Mouse (Mus musculus) thymus, postnatal 0 days (tissue): Measurements from ENCODE around the gene Phxr2. TPM values are rescaled to one million over a fixed set of nuclear protein-coding genes. Genes with fewer than 3 reads are reported as not detected.
A peak's percentile ranks its signal among the peaks of the same experiment; 100 is the strongest.

ENCODE experiments used
- DNase-seq: peaks from one replicate; pipeline ENCODE4 v3.0.0-alpha.2; 2015; ENCODE audit warnings: low spot score
- polyA plus RNA-seq: library from polyadenylated mRNA; unstranded; fragments of >200 nt; fragmentation: Nextera tagmentation; extraction: Ambion mirVana; gene quantifications from 2 replicates; pipeline ENCODE4 v1.2.1, GENCODE M21; 2015

Phxr2 gene
- polyA plus RNA-seq, 1 experiment from 2014 or later = 0.43 TPM

DNA sequence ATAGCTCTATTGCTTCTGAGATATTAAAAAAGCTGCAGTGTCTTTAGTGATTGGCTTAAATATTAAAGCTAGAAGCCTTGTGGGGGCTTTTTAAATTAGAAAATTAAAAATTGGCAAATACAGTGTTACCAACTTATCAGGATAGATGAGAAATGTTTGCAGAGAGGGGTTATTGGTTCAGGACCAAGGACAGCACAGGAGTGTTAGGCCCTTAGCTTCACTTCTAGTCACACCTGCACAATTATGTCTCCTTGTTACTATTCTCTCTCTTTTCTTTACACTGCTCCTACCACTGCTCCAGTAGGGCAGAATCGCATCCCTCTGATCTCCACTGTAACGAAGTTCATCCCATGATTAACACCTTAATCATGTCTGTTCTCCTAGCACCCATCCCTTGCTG lies 31.0 kb downstream of the Phxr2 start:
- DNase-seq = no peak

GRCm38 (mm10) chr10:99093364-99093763 lies 32.8 kb downstream of the Phxr2 start:
- DNase-seq = no peak

DNA sequence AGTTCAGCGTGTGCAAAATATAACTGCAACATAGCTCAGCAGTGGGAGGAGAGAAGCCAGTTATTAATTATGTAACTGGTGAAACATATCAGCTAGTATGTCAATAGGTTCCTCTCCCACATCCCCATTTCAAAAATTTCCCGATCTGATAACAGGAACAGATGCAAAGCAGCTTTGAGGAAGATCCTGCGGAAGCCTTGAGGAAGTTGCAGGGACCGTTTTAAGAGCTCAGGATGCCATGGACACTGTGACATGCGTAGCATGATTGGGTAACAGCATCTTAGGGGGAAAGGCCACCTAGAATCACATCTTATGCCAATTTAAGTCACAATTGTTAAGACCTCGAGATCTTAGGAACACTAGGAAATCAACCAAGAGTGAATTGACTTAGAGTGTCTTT lies 36.2 kb downstream of the Phxr2 start:
- DNase-seq = no peak

- no peak for DNase-seq
These were observed 40.1 kb downstream of the Phxr2 start for GRCm38 (mm10) chr10:99086029-99086428.

GRCm38 (mm10) chr10:99085240-99085587 lies 40.9 kb downstream of the Phxr2 start:
- DNase-seq = no peak

DNA sequence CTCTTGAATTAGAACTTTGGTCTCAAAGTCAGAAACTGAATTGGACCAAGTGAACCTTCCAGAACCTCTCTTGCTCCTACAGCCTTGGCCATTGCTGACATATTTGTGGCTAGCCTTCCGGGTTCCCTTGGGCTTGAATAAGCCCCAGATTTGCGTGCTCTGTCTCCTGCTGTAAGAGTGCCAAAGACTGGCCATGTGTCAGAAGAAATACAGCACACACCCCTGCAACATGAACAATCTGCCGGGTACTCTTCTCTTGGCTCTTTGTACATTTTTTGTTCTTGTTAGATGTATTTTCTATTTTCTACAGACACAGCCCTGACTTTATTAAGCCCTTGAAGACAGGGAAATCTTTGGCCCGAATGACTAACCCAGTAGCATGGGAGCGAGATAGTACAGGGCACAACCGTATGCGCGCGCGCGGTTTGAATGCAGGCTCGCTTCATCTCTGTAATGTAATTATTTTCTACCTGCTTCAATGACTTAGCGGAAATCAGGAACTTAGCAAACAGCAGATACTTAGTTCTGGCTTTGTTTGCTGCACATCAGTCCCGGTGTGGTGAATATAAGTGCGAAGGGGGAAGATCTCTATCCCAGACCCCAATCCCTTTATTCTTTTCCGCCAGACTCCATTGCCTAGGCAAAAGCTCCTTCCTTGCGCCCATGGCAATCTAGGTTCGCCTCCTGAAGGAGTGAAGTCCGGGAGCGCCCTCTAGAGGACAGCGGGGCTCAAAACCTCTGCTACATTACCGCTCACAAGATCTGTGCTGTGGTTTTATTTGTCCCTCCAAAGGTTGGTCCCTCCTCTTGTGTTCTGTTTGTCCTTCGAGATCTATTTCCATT lies 41.5 kb downstream of the Phxr2 start:
- DNase-seq = peak; percentile 84

DNA sequence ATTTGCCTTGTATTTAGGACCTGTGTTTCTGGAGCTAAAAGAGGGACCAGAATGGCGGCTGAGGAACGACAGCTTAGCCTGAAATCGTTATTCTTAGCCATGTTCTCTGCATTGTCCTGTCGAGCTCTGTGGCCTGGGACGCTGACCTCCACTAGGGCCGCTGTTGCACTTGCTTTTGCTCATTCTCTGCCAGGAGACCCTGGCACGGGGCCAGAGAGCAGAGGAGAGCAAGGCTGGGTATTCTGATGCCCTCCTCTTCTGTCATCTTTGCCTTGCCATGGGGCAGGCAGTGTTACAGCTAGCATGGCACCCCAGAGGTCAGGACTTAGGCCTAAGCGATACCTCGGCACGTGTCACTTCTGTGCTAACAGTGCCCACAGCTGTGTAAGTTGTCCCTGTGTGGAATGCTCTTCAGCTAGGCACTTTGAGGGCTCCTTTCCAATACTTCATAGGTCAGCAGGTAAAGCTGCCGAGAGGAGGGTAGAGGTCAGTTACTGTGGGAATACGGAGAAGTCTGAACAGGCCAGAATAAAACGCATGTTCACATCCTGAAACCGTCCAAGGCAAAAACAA lies 42.6 kb downstream of the Phxr2 start:
- no peak for DNase-seq

DNA sequence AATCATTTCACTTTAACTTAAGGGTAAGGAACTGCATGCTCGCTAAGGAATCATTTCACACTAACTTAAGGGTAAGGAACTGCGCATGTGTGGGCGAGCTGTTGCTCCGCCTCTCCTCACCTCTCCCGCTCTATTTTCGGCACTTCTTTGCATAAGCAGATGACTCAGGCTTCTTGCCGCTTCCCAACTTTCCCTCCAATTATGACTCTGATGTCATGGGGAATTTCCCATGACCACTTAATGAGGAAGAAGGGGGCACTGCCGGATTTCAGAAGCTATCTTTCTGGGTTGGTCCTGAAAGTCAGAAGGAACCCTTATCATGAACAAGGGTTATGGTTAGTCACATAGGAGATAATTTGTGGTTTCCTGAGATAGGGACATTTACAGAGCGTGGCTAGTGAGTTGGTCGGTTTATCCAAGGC lies 44.5 kb downstream of the Phxr2 start:
- DNase-seq = no peak

- DNase-seq = no peak
These were observed 47.5 kb downstream of the Phxr2 start for GRCm38 (mm10) chr10:99078621-99079020.

- no peak for DNase-seq
These were observed 49.8 kb downstream of the Phxr2 start for GRCm38 (mm10) chr10:99076113-99076895.

Other genes starting within 250 kb of the Phxr2 start
- gene Atp2b1, start 211.9 kb downstream of the Phxr2 start, polyA plus RNA-seq = 65.8 and 79.8 TPM in 2 replicates
- 8.4 and 11.9 TPM in 2 replicates for gene Poc1b, start 19.3 kb downstream of the Phxr2 start, polyA plus RNA-seq
- gene Galnt4, start 18.2 kb downstream of the Phxr2 start, polyA plus RNA-seq = 7.0 and 7.9 TPM in 2 replicates
- gene Dusp6, start 136.9 kb upstream of the Phxr2 start, polyA plus RNA-seq = 33.7 and 34.4 TPM in 2 replicates